Mouse (Mus musculus) T-helper 2 cell (primary cell): ENCODE data around the gene Uba1.
"Not testable (repeated sequence)": the region's sequence is repeated elsewhere in the genome, so short reads cannot be mapped to it uniquely, and the experiment has no call there.

Experiments
- in situ Hi-C: fragments of 300-600 bp; cut with MboI, MseI; formaldehyde crosslinking; loops from one replicate; pipeline ENCODE4 v1.15.1; 2025; ENCODE audit warnings: high pct_unique_total_duplicates

The Uba1 gene

DNA sequence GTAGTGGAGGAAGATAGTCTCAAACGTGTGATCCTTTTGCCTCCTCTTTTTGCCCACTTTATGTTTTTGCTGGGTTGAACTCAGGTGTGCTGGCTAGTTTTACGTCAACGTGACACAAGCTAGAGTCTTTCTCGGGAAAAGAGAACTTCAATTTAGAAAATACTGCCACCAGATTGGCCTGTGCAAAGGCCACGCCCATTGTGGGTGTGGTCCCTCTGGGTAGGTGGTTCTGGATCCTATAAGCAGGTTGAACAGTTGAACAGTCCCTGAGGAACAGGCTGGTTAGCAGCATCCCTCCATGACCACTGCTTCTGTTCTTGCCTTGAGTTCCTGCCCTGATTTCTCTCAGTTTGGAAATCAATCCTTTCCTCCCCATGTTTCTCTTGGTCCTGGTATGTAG is 70.6 kb downstream of the Uba1 start:
- in situ Hi-C loops, result no loop called here

- in situ Hi-C loops, result not testable (repeated sequence)
Measured at GRCm38 (mm10) chrX:20730048-20730447, 71.9 kb downstream of the Uba1 start.
